Mouse (Mus musculus) large intestine, adult 2 months (tissue): ENCODE data around the gene Phf23. TPM values are rescaled to one million over a fixed set of nuclear protein-coding genes. Genes with fewer than 3 reads are reported as not detected.

Experiments used
- DNase-seq: peaks from one replicate; pipeline ENCODE4 v3.0.0-alpha.2; 2012; ENCODE audit warnings: low read depth, low spot score
- WGBS: fragments of 180-500 bp; shearing (Covaris S2); methylation state at CpG from one replicate; pipeline ENCODE4 v1.1.7; 2018; 5-methylcytosine and 5-hydroxymethylcytosine counted together
- polyA plus RNA-seq: library from polyadenylated mRNA; depleted of rRNA; stranded (reverse); fragments of >200 nt; gene quantifications from 2 replicates; pipeline ENCODE4 v1.2.3, GENCODE M21; 2012

The Phf23 gene
- polyA plus RNA-seq, 1 experiment: 17.3 TPM

GRCm38 (mm10) chr11:69968793-69969192 is 26.8 kb upstream of the Phf23 start:
- no peak for DNase-seq
- WGBS: 30% methylated on average over 4 of the region's 4 CpGs

- WGBS: 31% methylated on average over 6 of the region's 6 CpGs
Observed at GRCm38 (mm10) chr11:69970222-69970621, 25.4 kb upstream of the Phf23 start.

GRCm38 (mm10) chr11:69970775-69971174 is 24.8 kb upstream of the Phf23 start:
- DNase-seq: no peak
- 23% methylated on average over 3 of the region's 3 CpGs for WGBS

More at GRCm38 (mm10) chr11:69970222-69970621, 25.4 kb upstream of the Phf23 start:
- DNase-seq: no peak

GRCm38 (mm10) chr11:69974907-69975306 is 20.7 kb upstream of the Phf23 start:
- WGBS: 91% methylated on average over 2 of the region's 2 CpGs
- no peak for DNase-seq

- 88% methylated on average over 4 of the region's 4 CpGs for WGBS
- DNase-seq: no peak
Observed at GRCm38 (mm10) chr11:69976271-69976670, 19.3 kb upstream of the Phf23 start.

GRCm38 (mm10) chr11:69979827-69980195 is 15.8 kb upstream of the Phf23 start:
- DNase-seq: no peak
- under 1% methylated on average over 16 of the region's 16 CpGs for WGBS

GRCm38 (mm10) chr11:69980196-69981140 is 15.1 kb upstream of the Phf23 start:
- WGBS: 2% methylated on average over 59 of the region's 60 CpGs
- DNase-seq: peak; percentile 99

GRCm38 (mm10) chr11:69981141-69981762 is 14.3 kb upstream of the Phf23 start, which contains the start of gene Ctdnep1:
Ctdnep1 (plus strand) TSS chr11:69981156.
- WGBS: under 1% methylated on average over 43 of the region's 43 CpGs
- DNase-seq: no peak

GRCm38 (mm10) chr11:69982225-69982624 is 13.4 kb upstream of the Phf23 start, which contains the start of gene Elp5:
Elp5 (minus strand) TSS chr11:69982517.
- 37% methylated on average over 8 of the region's 8 CpGs for WGBS
- no peak for DNase-seq

- DNase-seq: no peak
- WGBS: 20% methylated on average over 5 of the region's 5 CpGs
Observed at GRCm38 (mm10) chr11:69982877-69983276, 12.7 kb upstream of the Phf23 start.

GRCm38 (mm10) chr11:69983377-69983776 is 12.2 kb upstream of the Phf23 start:
- 76% methylated on average over 4 of the region's 4 CpGs for WGBS
- DNase-seq: no peak

- no peak for DNase-seq
- 87% methylated on average over 8 of the region's 8 CpGs for WGBS
Observed at GRCm38 (mm10) chr11:69984431-69984830, 11.1 kb upstream of the Phf23 start.

GRCm38 (mm10) chr11:69989949-69990348 is 5.6 kb upstream of the Phf23 start:
- WGBS: 90% methylated on average over 8 of the region's 8 CpGs
- DNase-seq: no peak

GRCm38 (mm10) chr11:69990850-69991691 is 4.5 kb upstream of the Phf23 start, which contains the start of gene Gabarap:
Gabarap (plus strand) TSS chr11:69991143.
- WGBS: 1% methylated on average over 40 of the region's 40 CpGs
- peak; percentile 93 for DNase-seq

GRCm38 (mm10) chr11:69991711-69992110 is 3.9 kb upstream of the Phf23 start:
- under 1% methylated on average over 15 of the region's 15 CpGs for WGBS

GRCm38 (mm10) chr11:69992396-69992795 is 3.2 kb upstream of the Phf23 start:
- DNase-seq: no peak
- 30% methylated on average over 10 of the region's 10 CpGs for WGBS

More at GRCm38 (mm10) chr11:69991711-69992110, 3.9 kb upstream of the Phf23 start:
- DNase-seq: no peak

GRCm38 (mm10) chr11:69992932-69993331 is 2.6 kb upstream of the Phf23 start:
- WGBS: 76% methylated on average over 3 of the region's 3 CpGs

GRCm38 (mm10) chr11:69994401-69995090 is 1.0 kb upstream of the Phf23 start:
- WGBS: 80% methylated on average over 11 of the region's 11 CpGs
- no peak for DNase-seq

More at GRCm38 (mm10) chr11:69992932-69993331, 2.6 kb upstream of the Phf23 start:
- no peak for DNase-seq
